In genomic region chr8:119839419-119840021, GRCm38 (mm10) we compare ENCODE assay signal across 8 mouse cellular contexts. TPM values are rescaled to one million over a fixed set of nuclear protein-coding genes. Genes with fewer than 3 reads are reported as not detected.
DNase-seq lines count a peak whose midpoint lies in the region; ATAC-seq and TF ChIP-seq lines count a peak whose summit lies in the region.

No protein-coding gene starts in this region.

- ATAC-seq in lung, postnatal 0 days: no peak
- no peak for ATAC-seq in intestine, postnatal 0 days
- ATAC-seq in liver, postnatal 0 days: no peak

- no peaks in the 10 kb centered on the region for H3K36me3 ChIP-seq in lung, postnatal 0 days (ENCODE audit: insufficient read depth, low read length)
- H3K36me3 ChIP-seq in intestine, postnatal 0 days (ENCODE audit: control insufficient read depth, insufficient read depth): 0 out of 2 replicates have a peak, but pooled peaks cover 3% of the 10 kb centered on the region
- no peaks in the 10 kb centered on the region; the same call in 1 of the 2 replicates for H3K36me3 ChIP-seq in liver, postnatal 0 days (replicated peaks; ENCODE audit: insufficient read depth, low read length)

- peak overlapping the region; percentile 91 for H3K4me2 ChIP-seq in lung, postnatal 0 days (replicated peaks; ENCODE audit: low read depth, low read length)
- H3K4me2 ChIP-seq in intestine, postnatal 0 days (replicated peaks; ENCODE audit: low read depth): peak overlapping the region; percentile 84
- peak overlapping the region; percentile 95 for H3K4me2 ChIP-seq in liver, postnatal 0 days (ENCODE audit: low read depth, low read length)

- no peak for TF ChIP-seq CTCF in lung, postnatal 0 days (IDR thresholded peaks at IDR 0.05)
- TF ChIP-seq CTCF in embryonic fibroblast, embryonic 13.5 days (IDR thresholded peaks at IDR 0.05; ENCODE audit: borderline replicate concordance, insufficient read depth, low read length): no peak
- TF ChIP-seq CTCF in intestine, postnatal 0 days (IDR thresholded peaks at IDR 0.05; ENCODE audit: low read depth): no peak
- no peak for TF ChIP-seq CTCF in liver, postnatal 0 days (IDR thresholded peaks at IDR 0.05; ENCODE audit: low read depth)

- DNase-seq in lung, postnatal 0 days (ENCODE audit: low spot score): no peak
- no peak for DNase-seq in lung, postnatal 14 days
- no peak for DNase-seq in liver, postnatal 0 days
- DNase-seq in ovary, postnatal 10 days (ENCODE audit: low spot score): no peak
- no peak for DNase-seq in gastrocnemius, postnatal 36 days
- DNase-seq in ovary, postnatal 14 days (ENCODE audit: low spot score): no peak

- peaks cover 14% of the 10 kb centered on the region; the same call in 1 of the 2 replicates for H3K4me1 ChIP-seq in lung, postnatal 0 days (ENCODE audit: insufficient read depth, low read depth, low read length)
- peaks cover 4% of the 10 kb centered on the region; the same call in 1 of the 2 replicates for H3K4me1 ChIP-seq in embryonic fibroblast, embryonic 13.5 days (ENCODE audit: control insufficient read depth, insufficient read depth, low read length)
- peaks cover 11% of the 10 kb centered on the region; the same call in 1 of the 2 replicates for H3K4me1 ChIP-seq in intestine, postnatal 0 days (replicated peaks; ENCODE audit: control insufficient read depth, insufficient read depth, low read length)
- H3K4me1 ChIP-seq in liver, postnatal 0 days (ENCODE audit: insufficient read depth): peaks cover 36% of the 10 kb centered on the region

- intact Hi-C loops in gastrocnemius, postnatal 36 days (cut with DNase I): loop anchor here (1.0 to 5.0 kb wide), 3 partner anchors 56 to 157 kb away; no protein-coding TSS in a partner anchor

- no peak for TF ChIP-seq EP300 in lung, postnatal 0 days (IDR thresholded peaks at IDR 0.05)
- no peak for TF ChIP-seq EP300 in liver, postnatal 0 days (IDR thresholded peaks at IDR 0.05; ENCODE audit: low read depth)

- no peak for TF ChIP-seq POLR2A in embryonic fibroblast, embryonic 13.5 days (IDR thresholded peaks at IDR 0.05; ENCODE audit: low read depth, low read length)

- H3K9me3 ChIP-seq in lung, postnatal 0 days (ENCODE audit: low read length): no peaks in the 10 kb centered on the region
- no peaks in the 10 kb centered on the region for H3K9me3 ChIP-seq in intestine, postnatal 0 days (ENCODE audit: control insufficient read depth)
- H3K9me3 ChIP-seq in liver, postnatal 0 days (ENCODE audit: low read length): no peaks in the 10 kb centered on the region

- H3K27ac ChIP-seq in lung, postnatal 0 days (ENCODE audit: low read length): no peak overlapping the region
- no peak overlapping the region for H3K27ac ChIP-seq in embryonic fibroblast, embryonic 13.5 days (ENCODE audit: insufficient read depth, low read length)
- H3K27ac ChIP-seq in intestine, postnatal 0 days (ENCODE audit: low read depth, low read length): peak overlapping the region; percentile 90
- H3K27ac ChIP-seq in liver, postnatal 0 days (ENCODE audit: low read depth): peak overlapping the region; percentile 82

- peak overlapping the region; percentile 59 for H3K4me3 ChIP-seq in lung, postnatal 0 days (ENCODE audit: low read depth, low read length)
- H3K4me3 ChIP-seq in embryonic fibroblast, embryonic 13.5 days (ENCODE audit: insufficient read depth, low read length): peak overlapping the region; percentile 74
- peak overlapping the region; percentile 80 for H3K4me3 ChIP-seq in intestine, postnatal 0 days (ENCODE audit: low read depth, low read length)
- H3K4me3 ChIP-seq in liver, postnatal 0 days (ENCODE audit: low read depth, low read length): peak overlapping the region; percentile 78

- H3K27me3 ChIP-seq in lung, postnatal 0 days (replicated peaks; ENCODE audit: insufficient read depth, low read length): no peaks in the 10 kb centered on the region
- no peaks in the 10 kb centered on the region for H3K27me3 ChIP-seq in intestine, postnatal 0 days (replicated peaks; ENCODE audit: control insufficient read depth, insufficient read depth, low read length)
- no peaks in the 10 kb centered on the region; the same call in 1 of the 2 replicates for H3K27me3 ChIP-seq in liver, postnatal 0 days (ENCODE audit: insufficient read depth, low read length)

- WGBS in lung, postnatal 0 days: 13% methylated on average over 14 of the region's 14 CpGs
- WGBS in intestine, postnatal 0 days: 2% methylated on average over 14 of the region's 14 CpGs
- WGBS in liver, postnatal 0 days (ENCODE audit: insufficient replicate concordance): 13% methylated on average over 14 of the region's 14 CpGs

- peak overlapping the region; percentile 51 for H3K9ac ChIP-seq in lung, postnatal 0 days (replicated peaks; ENCODE audit: low read depth)
- peak overlapping the region; percentile 77 for H3K9ac ChIP-seq in intestine, postnatal 0 days (ENCODE audit: low read depth, low read length)
- H3K9ac ChIP-seq in liver, postnatal 0 days (replicated peaks): peak overlapping the region; percentile 84

RNA-seq across cellular contexts. Expression of gene Cotl1, which starts 0.8 kb away (rescaled TPM):
- polyA plus RNA-seq in lung, postnatal 0 days (2015; fragmentation: Nextera tagmentation; extraction: Ambion mirVana): 54.3 and 54.6 TPM in 2 replicates
- polyA plus RNA-seq in embryonic fibroblast, embryonic 13.5 days (2011; ENCODE audit: insufficient read length, low read depth, missing spikeins): 27.0 and 35.5 TPM in 2 replicates
- 166 and 169 TPM in 2 replicates for polyA plus RNA-seq in intestine, postnatal 0 days (2015; fragmentation: Nextera tagmentation; extraction: Ambion mirVana)
- 28.5 and 28.8 TPM in 2 replicates for polyA plus RNA-seq in liver, postnatal 0 days (2015; fragmentation: Nextera tagmentation; extraction: Ambion mirVana)
- total RNA-seq in gastrocnemius, postnatal 36 days (2021): 1 to 10 TPM; 4.8 to 6.6 TPM

RNA-seq across cellular contexts. Expression of gene Klhl36, which starts 22.5 kb away (rescaled TPM):
- polyA plus RNA-seq in lung, postnatal 0 days (2015; fragmentation: Nextera tagmentation; extraction: Ambion mirVana): 11.4 and 11.6 TPM in 2 replicates
- polyA plus RNA-seq in embryonic fibroblast, embryonic 13.5 days (2011; ENCODE audit: insufficient read length, low read depth, missing spikeins): 1.6 and 2.1 TPM in 2 replicates
- polyA plus RNA-seq in intestine, postnatal 0 days (2015; fragmentation: Nextera tagmentation; extraction: Ambion mirVana): 7.3 and 7.4 TPM in 2 replicates
- polyA plus RNA-seq in liver, postnatal 0 days (2015; fragmentation: Nextera tagmentation; extraction: Ambion mirVana): 4.3 and 4.9 TPM in 2 replicates
- total RNA-seq in gastrocnemius, postnatal 36 days (2021): 1 to 10 TPM; 1.0 to 1.4 TPM

Comparison
In these comparisons a context has a peak if more than half of its experiments do, and no peak if none do; other contexts are left out.
1. H3K27ac ChIP-seq: peak in intestine, postnatal 0 days (single experiment) and liver, postnatal 0 days (single experiment); none in lung, postnatal 0 days (single experiment) and embryonic fibroblast, embryonic 13.5 days (single experiment).
2. Peak in every context shown above with its lines, with median percentiles within 50 percentile points of each other: H3K4me2 ChIP-seq, H3K4me3 ChIP-seq and H3K9ac ChIP-seq.